Comparison of ENCODE assay signal across 37 mouse cellular contexts in the genomic region with DNA sequence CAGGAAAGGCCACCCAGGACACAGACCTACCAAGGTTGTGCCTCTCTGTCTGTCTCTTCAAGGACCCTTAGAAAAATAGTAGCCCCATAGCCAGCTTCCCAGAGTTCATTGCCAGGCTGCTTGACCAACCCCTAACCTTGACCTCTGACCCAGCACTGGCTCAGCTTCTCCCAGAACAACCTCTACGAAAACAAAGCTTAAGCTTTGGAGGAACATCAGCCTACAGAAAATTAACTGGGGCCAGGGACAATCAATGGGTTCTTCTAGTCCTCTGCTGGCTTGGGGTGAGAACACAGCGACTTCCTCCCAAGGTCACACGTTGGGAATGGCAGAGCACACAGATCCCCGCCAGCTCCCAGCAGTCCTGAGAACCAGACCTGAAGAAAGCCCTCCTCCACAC. TPM values are rescaled to one million over a fixed set of nuclear protein-coding genes. Genes with fewer than 3 reads are reported as not detected.
"Had no signal": no experiment of that assay in that cellular context is flagged by ENCODE, and none has a peak within 500 bp of the region (broad histone marks: within the 10 kb centered on the region; RNA-seq: fewer than 3 reads in every experiment).

No protein-coding gene starts in this region.

- ATAC-seq: hindbrain, postnatal 0 days; liver, embryonic 12.5 days had no signal

- H3K27ac ChIP-seq: heart, adult 2 months; heart, embryonic 13.5 days; heart, embryonic 15.5 days; hindbrain, embryonic 13.5 days; hindbrain, embryonic 15.5 days; hindbrain, postnatal 0 days; kidney, embryonic 15.5 days; kidney, postnatal 0 days; limb, embryonic 13.5 days; limb, embryonic 15.5 days; liver, embryonic 12.5 days; liver, embryonic 14.5 days had no signal

- H3K4me1 ChIP-seq: kidney, embryonic 15.5 days; limb, embryonic 13.5 days; limb, embryonic 15.5 days; liver, embryonic 12.5 days had no signal

- H3K9me3 ChIP-seq: heart, embryonic 13.5 days; heart, embryonic 15.5 days; hindbrain, embryonic 13.5 days; hindbrain, embryonic 15.5 days; kidney, embryonic 15.5 days; limb, embryonic 13.5 days; limb, embryonic 15.5 days; liver, embryonic 12.5 days had no signal

- DNase-seq: gastrocnemius, postnatal 14 days; gastrocnemius, postnatal 36 days; heart, adult 11 months; heart, adult 2 months; heart, postnatal 14 days; heart, postnatal 36 days; kidney, adult 11 months; kidney, adult 2 months; kidney, adult 9 months; kidney, postnatal 14 days; kidney, postnatal 36 days; layer of hippocampus, adult 9-11 months; layer of hippocampus, postnatal 36 days; left cerebral cortex, postnatal 4 days had no signal

- H3K36me3 ChIP-seq: heart, embryonic 13.5 days; heart, embryonic 15.5 days; hindbrain, embryonic 13.5 days; hindbrain, embryonic 15.5 days; kidney, embryonic 15.5 days; limb, embryonic 13.5 days; limb, embryonic 15.5 days; liver, embryonic 12.5 days had no signal

- H3K4me3 ChIP-seq: heart, adult 2 months; heart, embryonic 13.5 days; heart, embryonic 15.5 days; hindbrain, embryonic 13.5 days; hindbrain, embryonic 15.5 days; kidney, embryonic 15.5 days; limb, embryonic 13.5 days; limb, embryonic 15.5 days; liver, embryonic 12.5 days had no signal

- H3K9ac ChIP-seq: heart, embryonic 15.5 days; hindbrain, embryonic 13.5 days; hindbrain, embryonic 15.5 days; kidney, embryonic 15.5 days; limb, embryonic 13.5 days; limb, embryonic 15.5 days; liver, embryonic 12.5 days; liver, embryonic 14.5 days had no signal

- H3K27me3 ChIP-seq: heart, embryonic 15.5 days; hindbrain, embryonic 13.5 days; hindbrain, embryonic 15.5 days; kidney, embryonic 15.5 days; limb, embryonic 13.5 days; limb, embryonic 15.5 days had no signal

- H3K4me2 ChIP-seq: heart, embryonic 11.5 days; heart, embryonic 13.5 days; heart, embryonic 15.5 days; hindbrain, embryonic 13.5 days; hindbrain, embryonic 15.5 days; kidney, embryonic 15.5 days; limb, embryonic 13.5 days; limb, embryonic 15.5 days; liver, embryonic 12.5 days had no signal

RNA-seq across cellular contexts. Expression of a gene that starts 0.9 kb away (rescaled TPM):
- polyA plus RNA-seq: heart, embryonic 11.5 days; limb, embryonic 11.5 days; liver, embryonic 12.5 days had no signal

RNA-seq across cellular contexts. Expression of a gene that starts 4.8 kb away (rescaled TPM):
- total RNA-seq: gastrocnemius, adult 8-10 months; gastrocnemius, postnatal 14 days; gastrocnemius, postnatal 36 days; heart, adult 2 months; heart, postnatal 36 days; hematopoietic stem cell, adult 5-6 weeks; hindbrain, postnatal 0 days; layer of hippocampus, adult 8-10 months; layer of hippocampus, postnatal 36 days; left cerebral cortex, adult 18-20 months; left cerebral cortex, adult 8-10 months; left cerebral cortex, postnatal 25 days had no signal
- polyA plus RNA-seq: heart, embryonic 11.5 days; heart, postnatal 0 days; hindbrain, embryonic 11.5 days; intestine, embryonic 14.5 days; kidney, embryonic 15.5 days; large intestine, adult 2 months; liver, embryonic 12.5 days; liver, embryonic 14.5 days had no signal
